Comparison of ENCODE assay signal across 8 mouse cellular contexts in the genomic region with DNA sequence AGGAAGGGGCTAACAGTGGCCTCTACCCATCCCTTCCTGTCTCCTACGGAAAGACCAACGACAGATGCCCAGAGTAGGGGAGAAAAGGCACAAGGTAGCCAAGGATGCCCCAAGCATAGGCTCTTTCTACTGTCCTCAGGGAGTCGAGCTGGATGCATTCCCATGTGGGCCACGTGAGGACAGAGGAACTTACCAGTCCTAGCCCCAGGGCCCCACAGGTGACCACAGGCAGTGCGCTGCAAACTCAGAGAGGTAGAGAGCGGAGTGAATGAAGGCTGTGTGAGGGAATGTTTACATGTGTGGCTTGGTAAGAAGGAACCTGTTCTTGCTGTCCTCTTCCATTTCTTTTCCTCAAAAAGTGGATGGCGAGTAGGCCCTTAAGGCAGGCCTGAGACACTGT. TPM values are rescaled to one million over a fixed set of nuclear protein-coding genes. Genes with fewer than 3 reads are reported as not detected.
DNase-seq lines count a peak whose midpoint lies in the region; ATAC-seq and TF ChIP-seq lines count a peak whose summit lies in the region.

No protein-coding gene starts in this region.

- DNase-seq in heart, adult 2 months: peak in 1 of 2 experiments; percentile 30
- DNase-seq in heart, adult 8-10 months (ENCODE audit: low spot score): no peak
- no peak for DNase-seq in liver, embryonic 13.5 days
- DNase-seq in liver: no peak
- no peak for DNase-seq in adrenal gland, adult 18-20 months (ENCODE audit: low spot score in 2 of 2)
- DNase-seq in layer of hippocampus, postnatal 10 days (ENCODE audit: low spot score in 2 of 2): no peak

- no peaks in the 10 kb centered on the region for H3K9me3 ChIP-seq in liver, embryonic 13.5 days (replicated peaks)
- H3K9me3 ChIP-seq in embryonic facial prominence, embryonic 12.5 days: no peaks in the 10 kb centered on the region

- no peak overlapping the region; the same call in 1 of the 2 replicates for H3K27ac ChIP-seq in heart, adult 2 months
- no peak overlapping the region for H3K27ac ChIP-seq in liver, embryonic 13.5 days
- H3K27ac ChIP-seq in embryonic facial prominence, embryonic 12.5 days: 0 out of 2 replicates have a peak overlapping the region, but pooled peaks have one; percentile 67

- 0 out of 2 replicates have a peak overlapping the region, but pooled peaks have one; percentile 15 for H3K9ac ChIP-seq in heart, adult 2 months (ENCODE audit: low read depth, low read length)
- no peak overlapping the region for H3K9ac ChIP-seq in liver, embryonic 13.5 days
- no peak overlapping the region for H3K9ac ChIP-seq in embryonic facial prominence, embryonic 12.5 days

- ATAC-seq in liver, embryonic 13.5 days (ENCODE audit: low read depth): no peak
- ATAC-seq in embryonic facial prominence, embryonic 12.5 days (ENCODE audit: insufficient number of reproducible peaks, insufficient read depth, low FRiP score, low TSS enrichment): no peak
- peak; percentile 53 for ATAC-seq in megakaryocyte, adult 5-6 weeks (ENCODE audit: poor library complexity, severe bottlenecking)

- peaks cover 14% of the 10 kb centered on the region for H3K4me1 ChIP-seq in heart, adult 2 months (ENCODE audit: control insufficient read depth, insufficient read depth, low read length)
- peaks cover 25% of the 10 kb centered on the region for H3K4me1 ChIP-seq in liver, embryonic 13.5 days (replicated peaks)
- peaks cover 46% of the 10 kb centered on the region for H3K4me1 ChIP-seq in embryonic facial prominence, embryonic 12.5 days

- H3K79me2 ChIP-seq in heart, adult 2 months (replicated peaks; ENCODE audit: control insufficient read depth, insufficient read depth, low read length): no peaks in the 10 kb centered on the region

- no peak overlapping the region for H3K4me3 ChIP-seq in heart, adult 2 months
- no peak overlapping the region for H3K4me3 ChIP-seq in liver, embryonic 13.5 days (replicated peaks)
- H3K4me3 ChIP-seq in embryonic facial prominence, embryonic 12.5 days: no peak overlapping the region

- intact Hi-C loops in heart, adult 2 months (cut with DNase I): no loop called here

- TF ChIP-seq CTCF in heart, adult 2 months (IDR thresholded peaks at IDR 0.05): no peak

- H3K36me3 ChIP-seq in heart, adult 2 months (ENCODE audit: control insufficient read depth, insufficient read depth, low read length): no peaks in the 10 kb centered on the region
- peaks cover 9% of the 10 kb centered on the region for H3K36me3 ChIP-seq in liver, embryonic 13.5 days
- peaks cover 9% of the 10 kb centered on the region; the same call in 1 of the 2 replicates for H3K36me3 ChIP-seq in embryonic facial prominence, embryonic 12.5 days

- 0 out of 2 replicates have a peak overlapping the region, but pooled peaks have one; percentile 11 for H3K4me2 ChIP-seq in liver, embryonic 13.5 days
- H3K4me2 ChIP-seq in embryonic facial prominence, embryonic 12.5 days (replicated peaks): peak overlapping the region; percentile 26; the same call in 1 of the 2 replicates

- TF ChIP-seq POLR2A in heart, adult 2 months (IDR thresholded peaks at IDR 0.05; ENCODE audit: insufficient read depth, low read depth, low read length): no peak

- H3K27me3 ChIP-seq in heart, adult 2 months (ENCODE audit: control insufficient read depth, insufficient read depth, low read length): no peaks in the 10 kb centered on the region
- H3K27me3 ChIP-seq in liver, embryonic 13.5 days: peaks cover 16% of the 10 kb centered on the region; the same call in 1 of the 2 replicates
- no peaks in the 10 kb centered on the region for H3K27me3 ChIP-seq in embryonic facial prominence, embryonic 12.5 days

- WGBS in heart, adult 2 months: 57% methylated on average over 7 of the region's 7 CpGs
- 36% methylated on average over 7 of the region's 7 CpGs for WGBS in liver, embryonic 13.5 days (ENCODE audit: insufficient replicate concordance)
- WGBS in embryonic facial prominence, embryonic 12.5 days: 52% methylated on average over 7 of the region's 7 CpGs

- no peak for TF ChIP-seq EP300 in heart, adult 2 months (IDR thresholded peaks at IDR 0.05; ENCODE audit: insufficient read depth, low read depth, low read length)

RNA-seq across cellular contexts. Expression of a gene that starts 11.6 kb away (rescaled TPM):
- total RNA-seq in heart, adult 2 months (2021): 10 to 100 TPM; 24.1 to 40.7 TPM
- polyA plus RNA-seq in heart, adult 2 months (2012; rRNA removed): 63.1 and 73.5 TPM in 2 replicates
- total RNA-seq in heart, adult 8-10 months (2022): 10 to 100 TPM; 17.9 to 22.9 (median 21.4) TPM
- 0.30 and 0.32 TPM in 2 replicates for polyA plus RNA-seq in liver, embryonic 13.5 days (2015; fragmentation: Nextera tagmentation; extraction: Ambion mirVana)
- 0.49 and 0.59 TPM in 2 replicates for polyA plus RNA-seq in embryonic facial prominence, embryonic 12.5 days (2016; fragmentation: Nextera tagmentation; extraction: Ambion mirVana)
- total RNA-seq in megakaryocyte, adult 5-6 weeks (2015): 32.6 and 44.2 TPM in 2 replicates
- total RNA-seq in megakaryocyte, adult 5-6 weeks (2017): 59.2 and 64.7 TPM in 2 replicates
- 10 to 100 TPM; 16.8 to 52.3 TPM for total RNA-seq in adrenal gland, adult 18-20 months (2021)
- 1 to 10 TPM; 1.7 to 2.1 TPM for total RNA-seq in layer of hippocampus, postnatal 10 days (2021)

RNA-seq across cellular contexts. Expression of a gene that starts 37.3 kb away (rescaled TPM):
- 100 to 1,000 TPM; 264 to 318 TPM for total RNA-seq in heart, adult 2 months (2021)
- 184 and 264 TPM in 2 replicates for polyA plus RNA-seq in heart, adult 2 months (2012; rRNA removed)
- total RNA-seq in heart, adult 8-10 months (2022): 100 to 1,000 TPM; 294 to 476 (median 372) TPM
- polyA plus RNA-seq in liver, embryonic 13.5 days (2015; fragmentation: Nextera tagmentation; extraction: Ambion mirVana): 54.2 and 55.3 TPM in 2 replicates
- polyA plus RNA-seq in embryonic facial prominence, embryonic 12.5 days (2016; fragmentation: Nextera tagmentation; extraction: Ambion mirVana): 54.9 and 56.5 TPM in 2 replicates
- 65.8 and 70.1 TPM in 2 replicates for total RNA-seq in megakaryocyte, adult 5-6 weeks (2015)
- 81.0 and 89.2 TPM in 2 replicates for total RNA-seq in megakaryocyte, adult 5-6 weeks (2017)
- 100 to 1,000 TPM; 111 to 147 TPM for total RNA-seq in adrenal gland, adult 18-20 months (2021)
- total RNA-seq in layer of hippocampus, postnatal 10 days (2021): 100 to 1,000 TPM in 1 of 2 experiments, 10 to 100 TPM in 1; 86.0 to 106 TPM

RNA-seq across cellular contexts. Expression of a gene that starts 41.9 kb away (rescaled TPM):
- total RNA-seq in heart, adult 2 months (2021): 100 to 1,000 TPM; 186 to 203 TPM
- 234 and 293 TPM in 2 replicates for polyA plus RNA-seq in heart, adult 2 months (2012; rRNA removed)
- 100 to 1,000 TPM; 196 to 220 (median 210) TPM for total RNA-seq in heart, adult 8-10 months (2022)
- polyA plus RNA-seq in liver, embryonic 13.5 days (2015; fragmentation: Nextera tagmentation; extraction: Ambion mirVana): 55.2 and 64.0 TPM in 2 replicates
- 420 and 454 TPM in 2 replicates for polyA plus RNA-seq in embryonic facial prominence, embryonic 12.5 days (2016; fragmentation: Nextera tagmentation; extraction: Ambion mirVana)
- 111 and 128 TPM in 2 replicates for total RNA-seq in megakaryocyte, adult 5-6 weeks (2015)
- 84.1 and 107 TPM in 2 replicates for total RNA-seq in megakaryocyte, adult 5-6 weeks (2017)
- 100 to 1,000 TPM; 252 to 293 TPM for total RNA-seq in adrenal gland, adult 18-20 months (2021)
- total RNA-seq in layer of hippocampus, postnatal 10 days (2021): 100 to 1,000 TPM; 505 to 511 TPM

RNA-seq across cellular contexts. Expression of a gene that starts 41.9 kb away (rescaled TPM):
- 10 to 100 TPM; 28.4 to 31.1 TPM for total RNA-seq in heart, adult 2 months (2021)
- polyA plus RNA-seq in heart, adult 2 months (2012; rRNA removed): 33.2 and 41.7 TPM in 2 replicates
- 10 to 100 TPM; 36.5 to 43.8 (median 37.3) TPM for total RNA-seq in heart, adult 8-10 months (2022)
- 117 and 120 TPM in 2 replicates for polyA plus RNA-seq in liver, embryonic 13.5 days (2015; fragmentation: Nextera tagmentation; extraction: Ambion mirVana)
- polyA plus RNA-seq in embryonic facial prominence, embryonic 12.5 days (2016; fragmentation: Nextera tagmentation; extraction: Ambion mirVana): 154 and 162 TPM in 2 replicates
- total RNA-seq in megakaryocyte, adult 5-6 weeks (2015): 37.5 and 39.4 TPM in 2 replicates
- 53.6 and 57.3 TPM in 2 replicates for total RNA-seq in megakaryocyte, adult 5-6 weeks (2017)
- total RNA-seq in adrenal gland, adult 18-20 months (2021): 10 to 100 TPM; 21.3 to 22.4 TPM
- 10 to 100 TPM; 20.9 to 21.8 TPM for total RNA-seq in layer of hippocampus, postnatal 10 days (2021)

RNA-seq across cellular contexts. Expression of a gene that starts 54.8 kb away (rescaled TPM):
- total RNA-seq in heart, adult 2 months (2021): 1 to 10 TPM; 1.9 to 2.4 TPM
- 5.9 and 9.2 TPM in 2 replicates for polyA plus RNA-seq in heart, adult 2 months (2012; rRNA removed)
- 1 to 10 TPM in 3 of 4 experiments, under 1 TPM in 1; 0.75 to 3.6 (median 1.5) TPM for total RNA-seq in heart, adult 8-10 months (2022)
- polyA plus RNA-seq in liver, embryonic 13.5 days (2015; fragmentation: Nextera tagmentation; extraction: Ambion mirVana): 4.5 and 5.0 TPM in 2 replicates
- polyA plus RNA-seq in embryonic facial prominence, embryonic 12.5 days (2016; fragmentation: Nextera tagmentation; extraction: Ambion mirVana): 9.2 and 9.3 TPM in 2 replicates
- 44.8 and 47.7 TPM in 2 replicates for total RNA-seq in megakaryocyte, adult 5-6 weeks (2015)
- total RNA-seq in megakaryocyte, adult 5-6 weeks (2017): 45.5 and 48.0 TPM in 2 replicates
- 1 to 10 TPM; 3.7 to 9.5 TPM for total RNA-seq in adrenal gland, adult 18-20 months (2021)
- 10 to 100 TPM in 1 of 2 experiments, 1 to 10 TPM in 1; 7.8 to 13.0 TPM for total RNA-seq in layer of hippocampus, postnatal 10 days (2021)

Comparison
In these comparisons a context has a peak if more than half of its experiments do, and no peak if none do; other contexts are left out.
1. RNA of a gene that starts 11.6 kb away (total RNA-seq): 32.6 to 64.7 TPM in megakaryocyte, adult 5-6 weeks, 16.8 to 52.3 TPM in adrenal gland, adult 18-20 months, 24.1 to 40.7 TPM in heart, adult 2 months and 17.9 to 22.9 TPM in heart, adult 8-10 months; 1.7 to 2.1 TPM in layer of hippocampus, postnatal 10 days; every median in the first group is over 4 times any median in the second.